In genomic region chr7:134941891-134942290, GRCm38 (mm10) we compare ENCODE assay signal across 25 mouse cellular contexts. TPM values are rescaled to one million over a fixed set of nuclear protein-coding genes. Genes with fewer than 3 reads are reported as not detected.
A peak's percentile ranks its signal among the peaks of the same experiment; 100 is the strongest.
DNase-seq lines count a peak whose midpoint lies in the region; ATAC-seq and TF ChIP-seq lines count a peak whose summit lies in the region.
"Had no signal": no experiment of that assay in that cellular context is flagged by ENCODE, and none has a peak within 500 bp of the region (broad histone marks: within the 10 kb centered on the region; RNA-seq: fewer than 3 reads in every experiment).

No protein-coding gene starts in this region.

- H3K36me3 ChIP-seq in lung, embryonic 14.5 days (ENCODE audit: insufficient read depth), result no peaks in the 10 kb centered on the region
- H3K36me3 ChIP-seq: forebrain, embryonic 10.5 days; hindbrain, embryonic 10.5 days; hindbrain, embryonic 13.5 days had no signal

- WGBS in lung, embryonic 14.5 days, result 93% methylated on average over 6 of the region's 6 CpGs

- intact Hi-C loops in heart, postnatal 14 days (cut with DNase I), result no loop called here

- no peak overlapping the region for H3K4me3 ChIP-seq in layer of hippocampus, adult 2 months
- H3K4me3 ChIP-seq in lung, embryonic 14.5 days (ENCODE audit: low read depth, low read length), result no peak overlapping the region
- H3K4me3 ChIP-seq: forebrain, embryonic 10.5 days; forebrain, embryonic 13.5 days; gastrocnemius, adult 2 months; hindbrain, embryonic 10.5 days; hindbrain, embryonic 13.5 days had no signal

- peaks cover 5% of the 10 kb centered on the region; the same call in 1 of the 2 replicates for H3K27me3 ChIP-seq in lung, embryonic 14.5 days (ENCODE audit: insufficient read depth, low read length)

- 0 out of 2 replicates have a peak, but pooled peaks cover 5% of the 10 kb centered on the region for H3K4me1 ChIP-seq in lung, embryonic 14.5 days (ENCODE audit: insufficient read depth)

- ATAC-seq in lung, embryonic 14.5 days (ENCODE audit: insufficient read depth), result no peak
- ATAC-seq: CD4-positive, CD25-positive, alpha-beta regulatory T cell, adult 4 months; forebrain, embryonic 13.5 days; forebrain, embryonic 16.5 days had no signal

- no peak overlapping the region for H3K4me2 ChIP-seq in lung, embryonic 14.5 days
- H3K4me2 ChIP-seq: forebrain, embryonic 13.5 days; heart, embryonic 11.5 days; hindbrain, embryonic 13.5 days had no signal

- peak; percentile 22; the same call in 1 of the 2 replicates for TF ChIP-seq CTCF in layer of hippocampus, adult 2 months (conservative IDR thresholded peaks at IDR 0.05)
- TF ChIP-seq CTCF in lung, embryonic 14.5 days (IDR thresholded peaks at IDR 0.05; ENCODE audit: low read depth), result 0 out of 2 replicates have a peak, but pooled peaks have one; percentile 26

- no peak for DNase-seq in layer of hippocampus, adult 2 months (ENCODE audit: low spot score in 2 of 2)
- DNase-seq in layer of hippocampus, adult 18-20 months (ENCODE audit: low spot score in 2 of 2), result no peak
- no peak for DNase-seq in lung, embryonic 14.5 days
- DNase-seq in lung, postnatal 36 days, result no peak
- peak; percentile 27 for DNase-seq in ES-CJ7 (ENCODE audit: low read depth, low spot score)
- no peak for DNase-seq in right cerebral cortex, postnatal 25 days
- DNase-seq in heart, postnatal 14 days, result no peak
- DNase-seq: adrenal gland, postnatal 10 days; adrenal gland, postnatal 36 days; cerebellum, adult 18-20 months; cerebellum, adult 9-10 months; cerebellum, postnatal 14 days; gastrocnemius, adult 2 months; gastrocnemius, postnatal 14 days; heart, adult 11 months; heart, postnatal 36 days had no signal

- H3K27ac ChIP-seq in layer of hippocampus, adult 2 months, result no peak overlapping the region
- H3K27ac ChIP-seq in lung, embryonic 14.5 days (ENCODE audit: low read depth), result no peak overlapping the region
- H3K27ac ChIP-seq: forebrain, embryonic 10.5 days; forebrain, embryonic 13.5 days; gastrocnemius, adult 2 months; hindbrain, embryonic 10.5 days; hindbrain, embryonic 13.5 days had no signal

- no peaks in the 10 kb centered on the region for H3K9me3 ChIP-seq in lung, embryonic 14.5 days (ENCODE audit: low read depth, low read length)
- H3K9me3 ChIP-seq: forebrain, embryonic 10.5 days; forebrain, embryonic 13.5 days; hindbrain, embryonic 10.5 days; hindbrain, embryonic 13.5 days had no signal

- H3K9ac ChIP-seq in lung, embryonic 14.5 days, result no peak overlapping the region
- H3K9ac ChIP-seq: forebrain, embryonic 13.5 days; hindbrain, embryonic 13.5 days had no signal

RNA-seq across cellular contexts. Expression of gene Fam196a, which starts 3.7 kb away (rescaled TPM):
- total RNA-seq in layer of hippocampus, adult 2 months (2021), result 10 to 100 TPM; 10.2 to 10.7 TPM
- 10 to 100 TPM; 11.0 to 12.1 TPM for total RNA-seq in layer of hippocampus, adult 18-20 months (2021)
- 3.5 and 4.8 TPM in 2 replicates for polyA plus RNA-seq in lung, embryonic 14.5 days (2014; fragmentation: Nextera tagmentation; extraction: Ambion mirVana)
- total RNA-seq in heart, postnatal 14 days (2021), result not detected
- total RNA-seq: heart, adult 8-10 months; heart, postnatal 36 days; MEL had no signal

Comparison
In these comparisons a context has a peak if more than half of its experiments do, and no peak if none do; other contexts are left out.
1. RNA of gene Fam196a, which starts 3.7 kb away (total RNA-seq): 11.0 to 12.1 TPM in layer of hippocampus, adult 18-20 months and 10.2 to 10.7 TPM in layer of hippocampus, adult 2 months; not detected in heart, postnatal 14 days; every median in the first group is over 10 times any median in the second.